Mouse (Mus musculus) brown adipose tissue, adult 24 weeks (tissue): ENCODE data around the gene Nomo1. TPM values are rescaled to one million over a fixed set of nuclear protein-coding genes. Genes with fewer than 3 reads are reported as not detected.

Experiments
- H3K27ac ChIP-seq: fragments of 200-500 bp; replicated peaks from 2 replicates; pipeline ENCODE4 v1.5.1; 2012; ENCODE audit warnings: low read depth, mild to moderate bottlenecking, low read length
- H3K4me1 ChIP-seq: fragments of 200-500 bp; 2 replicates; pipeline ENCODE4 v1.6.1; 2012; ENCODE audit warnings: low read length, mixed read lengths; ENCODE audit not compliant: control insufficient read depth, insufficient read depth, insufficient read length
- H3K4me3 ChIP-seq: fragments of 200-500 bp; 2 replicates; pipeline ENCODE4 v1.5.1; 2012; ENCODE audit warnings: low read depth, mild to moderate bottlenecking, low read length, moderate library complexity; ENCODE audit not compliant: insufficient read depth
- polyA plus RNA-seq: library from polyadenylated mRNA; stranded (reverse); fragments of >200 nt; gene quantifications from 2 replicates; pipeline ENCODE4 v1.2.4, GENCODE M21; 2012; ENCODE audit not compliant: missing spikeins, insufficient read depth, insufficient read length

Nomo1 gene
- polyA plus RNA-seq, 1 experiment = 38.6 TPM

DNA sequence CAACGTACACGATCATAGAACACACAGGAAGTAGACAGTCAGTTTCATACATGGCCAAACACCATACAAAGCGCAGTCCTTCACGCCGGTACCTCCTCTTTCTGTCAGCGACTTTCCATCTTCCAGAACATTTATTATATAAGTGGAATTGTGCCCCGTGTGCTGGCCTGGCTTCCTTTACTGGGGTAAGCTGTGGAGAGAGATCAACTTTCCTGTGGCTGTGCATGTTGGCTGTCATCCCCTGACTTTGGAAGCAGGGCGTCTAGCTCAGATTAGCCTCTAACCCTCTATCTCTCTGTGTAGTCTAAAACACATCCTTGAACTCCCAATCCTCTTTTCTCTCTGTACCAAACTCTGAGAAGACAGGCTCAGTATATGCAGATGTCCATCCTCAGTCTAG lies 35.3 kb downstream of the Nomo1 start:
- Histone ChIP-seq H3K27ac (no peak overlapping the region), H3K4me3 (no peak overlapping the region), H3K4me1 (no peaks in the 10 kb centered on the region)

- Histone ChIP-seq H3K4me3 (no peak overlapping the region), H3K27ac (no peak overlapping the region), H3K4me1 (no peaks in the 10 kb centered on the region)
Observed at GRCm38 (mm10) chr7:46076844-46077243, 43.3 kb downstream of the Nomo1 start.

- Histone ChIP-seq H3K4me1 (no peaks in the 10 kb centered on the region), H3K4me3 (no peak overlapping the region), H3K27ac (no peak overlapping the region)
Observed at GRCm38 (mm10) chr7:46077675-46078074, 44.2 kb downstream of the Nomo1 start.

DNA sequence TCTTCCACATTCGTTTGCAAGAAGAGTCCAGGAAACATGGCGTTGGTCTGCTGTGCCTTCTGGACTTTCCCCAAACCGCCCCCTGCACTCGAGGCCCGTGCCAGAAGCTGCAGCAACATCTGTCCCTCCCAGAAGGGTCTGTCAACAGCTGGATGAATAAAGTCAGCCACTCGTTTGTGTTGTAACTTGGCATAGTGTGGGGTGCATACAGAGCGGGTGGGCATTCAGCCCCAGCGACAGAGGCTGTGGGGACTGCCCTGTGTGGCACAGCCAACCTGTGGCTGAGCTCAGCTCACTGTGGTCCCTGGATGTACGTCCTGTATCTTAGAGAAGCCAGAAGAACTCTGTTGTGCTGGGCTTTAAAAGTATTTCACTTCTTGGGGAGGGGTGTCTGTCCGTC lies 50.5 kb downstream of the Nomo1 start:
- no peak overlapping the region for H3K4me3 ChIP-seq
- no peaks in the 10 kb centered on the region for H3K4me1 ChIP-seq
- H3K27ac ChIP-seq = no peak overlapping the region

- H3K4me1 ChIP-seq = no peaks in the 10 kb centered on the region
- no peak overlapping the region for H3K27ac ChIP-seq
- H3K4me3 ChIP-seq = no peak overlapping the region
Observed at GRCm38 (mm10) chr7:46084839-46085513, 51.5 kb downstream of the Nomo1 start.

GRCm38 (mm10) chr7:46086378-46086777 lies 52.9 kb downstream of the Nomo1 start:
- Histone ChIP-seq H3K4me1 (no peaks in the 10 kb centered on the region), H3K27ac (no peak overlapping the region), H3K4me3 (no peak overlapping the region)

- no peak overlapping the region for H3K4me3 ChIP-seq
- no peaks in the 10 kb centered on the region for H3K4me1 ChIP-seq
- no peak overlapping the region for H3K27ac ChIP-seq
Observed at GRCm38 (mm10) chr7:46088241-46088640, 54.7 kb downstream of the Nomo1 start.

DNA sequence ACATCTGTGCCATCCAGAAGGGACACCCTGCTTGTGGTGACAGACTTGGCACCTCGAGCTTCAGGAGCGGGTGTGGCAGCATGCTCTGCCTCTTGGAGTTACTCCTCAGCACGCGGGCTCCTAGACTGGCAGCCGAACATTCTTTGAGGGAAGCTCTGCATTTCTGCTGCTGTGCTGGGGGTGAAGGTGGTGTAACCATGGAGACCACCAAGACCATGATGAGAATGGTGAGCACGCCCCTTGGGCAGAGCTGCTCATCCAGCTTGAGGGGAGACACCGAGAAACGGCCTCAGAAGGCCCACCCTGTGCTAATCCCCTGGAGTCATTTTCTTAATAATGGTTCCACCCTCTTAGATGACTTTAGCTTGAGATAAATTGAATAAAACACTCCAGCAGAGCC lies 59.3 kb downstream of the Nomo1 start:
- Histone ChIP-seq H3K4me1 (no peaks in the 10 kb centered on the region), H3K4me3 (no peak overlapping the region), H3K27ac (no peak overlapping the region)

- no peaks in the 10 kb centered on the region for H3K4me1 ChIP-seq
- H3K4me3 ChIP-seq = no peak overlapping the region
- H3K27ac ChIP-seq = no peak overlapping the region
Observed at GRCm38 (mm10) chr7:46096136-46096535, 62.6 kb downstream of the Nomo1 start.

- Histone ChIP-seq H3K27ac (no peak overlapping the region), H3K4me3 (no peak overlapping the region), H3K4me1 (no peaks in the 10 kb centered on the region)
Observed at GRCm38 (mm10) chr7:46097319-46097783, 63.9 kb downstream of the Nomo1 start.

DNA sequence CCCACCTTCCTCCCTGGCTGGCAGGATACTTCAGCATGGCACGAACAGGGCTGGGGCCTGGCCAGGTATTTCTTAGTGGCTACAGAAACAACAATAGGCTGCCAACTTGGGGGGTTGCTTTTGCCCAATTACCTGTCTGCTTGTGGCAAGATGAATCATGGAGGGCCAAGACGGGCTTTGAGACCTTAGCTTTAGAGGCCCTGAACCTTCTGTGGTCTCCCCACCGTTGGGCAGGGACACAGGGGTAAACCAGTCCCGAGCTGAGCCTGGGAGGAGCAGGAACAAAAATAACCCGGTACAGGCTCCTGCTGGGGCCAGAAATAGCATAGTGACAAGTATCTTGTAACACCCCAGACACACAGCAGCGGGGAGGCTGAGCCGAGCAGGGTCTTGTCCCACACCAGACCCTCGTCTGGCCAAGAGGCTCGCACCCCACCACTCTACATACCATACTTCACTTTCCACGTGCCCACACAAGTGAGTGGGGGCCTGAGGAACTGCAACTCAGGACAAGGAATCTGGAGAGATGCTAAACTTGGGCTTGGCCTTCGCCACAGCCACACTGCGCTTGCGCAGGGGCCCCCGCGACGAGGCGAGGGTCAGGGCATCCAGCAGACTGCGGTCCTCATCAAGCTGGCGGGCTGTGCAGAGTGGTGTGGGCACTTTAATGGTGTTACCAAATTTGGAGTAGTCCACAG lies 64.9 kb downstream of the Nomo1 start:
- no peak overlapping the region for H3K4me3 ChIP-seq
- H3K27ac ChIP-seq = no peak overlapping the region
- H3K4me1 ChIP-seq = no peaks in the 10 kb centered on the region

GRCm38 (mm10) chr7:46098919-46099286 lies 65.4 kb downstream of the Nomo1 start:
- no peak overlapping the region for H3K27ac ChIP-seq

DNA sequence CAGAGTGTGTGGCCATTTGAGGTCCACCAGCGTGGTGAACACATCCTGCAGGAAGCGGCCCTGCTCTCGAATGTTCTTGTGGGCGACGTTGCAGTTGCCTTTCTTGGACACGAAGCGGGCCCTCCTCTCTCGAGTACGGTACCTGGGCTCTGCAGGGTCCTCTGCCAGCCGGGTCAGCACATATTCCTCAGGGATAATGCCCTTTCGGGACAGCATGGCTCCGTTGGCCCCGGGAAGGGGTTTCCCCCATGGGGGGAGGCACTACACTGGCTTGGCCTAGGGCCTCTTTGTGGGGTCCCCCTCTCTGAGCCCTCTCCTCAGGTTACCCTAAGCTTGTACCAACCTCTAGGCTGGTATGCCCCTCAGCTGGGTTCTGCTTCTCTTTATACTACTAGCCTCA lies 66.2 kb downstream of the Nomo1 start:
- Histone ChIP-seq H3K27ac (no peak overlapping the region), H3K4me1 (no peaks in the 10 kb centered on the region), H3K4me3 (no peak overlapping the region)

More at GRCm38 (mm10) chr7:46098919-46099286, 65.4 kb downstream of the Nomo1 start:
- no peak overlapping the region for H3K4me3 ChIP-seq
- H3K4me1 ChIP-seq = no peaks in the 10 kb centered on the region

- no peaks in the 10 kb centered on the region for H3K4me1 ChIP-seq
- H3K27ac ChIP-seq = no peak within 1 kb of the TSS
- peak within 1 kb of the TSS; percentile 43; the same call in 1 of the 2 replicates for H3K4me3 ChIP-seq
Observed at GRCm38 (mm10) chr7:46100563-46100962, 67.1 kb downstream of the Nomo1 start, which contains the start of gene Kcnj11. Gene Kcnj11, minus strand, starts transcription at chr7:46100764.

DNA sequence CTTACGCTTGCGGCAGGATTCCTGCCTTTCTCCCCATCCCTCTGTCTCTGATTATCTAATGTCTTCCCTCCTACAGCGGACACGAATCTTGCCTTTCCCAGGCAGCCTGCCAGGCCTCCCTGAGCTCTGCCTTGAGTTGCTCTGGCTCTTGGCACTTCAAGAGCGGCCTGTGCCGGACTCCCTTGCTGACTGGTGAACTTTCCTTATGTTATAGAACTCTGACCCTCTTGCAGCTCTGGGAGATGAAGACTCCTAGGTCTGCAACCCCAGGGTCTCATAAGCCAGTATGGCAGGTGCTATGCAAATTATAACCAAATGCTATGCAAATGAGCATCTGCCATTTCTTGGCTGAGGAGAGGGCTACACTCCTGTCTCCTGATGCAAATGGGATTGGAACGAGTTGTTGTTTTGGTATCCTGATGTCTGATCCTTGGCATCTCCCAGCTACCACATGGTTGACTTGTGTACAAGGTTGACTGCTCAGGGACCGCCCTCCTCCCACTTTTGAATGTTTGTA lies 69.6 kb downstream of the Nomo1 start:
- Histone ChIP-seq H3K27ac (no peak overlapping the region), H3K4me1 (no peaks in the 10 kb centered on the region), H3K4me3 (no peak overlapping the region)

- no peak overlapping the region for H3K27ac ChIP-seq
- H3K4me1 ChIP-seq = no peaks in the 10 kb centered on the region
- H3K4me3 ChIP-seq = no peak overlapping the region
Observed at GRCm38 (mm10) chr7:46103771-46104170, 70.3 kb downstream of the Nomo1 start.
